Mouse (Mus musculus): ENCODE measurements around the gene Chd9. TPM values are rescaled to one million over a fixed set of nuclear protein-coding genes. Genes with fewer than 3 reads are reported as not detected.
A peak's percentile ranks its signal among the peaks of the same experiment; 100 is the strongest.

Gene Chd9
- polyA plus RNA-seq, 1 experiment from 2014 or later = 117 TPM

GRCm38 (mm10) chr8:90955761-90956136 is 127.6 kb downstream of the Chd9 start:
- DNase-seq (ENCODE audit: low spot score) (peak; percentile 29), ATAC-seq (replicated peaks; ENCODE audit: low FRiP score, low read depth) (no peak)
- Histone ChIP-seq H3K4me2 (ENCODE audit: low read length) (peak overlapping the region; percentile 68), H3K27ac (peak overlapping the region; percentile 99), H3K36me3 (ENCODE audit: insufficient read depth, low read length) (no peaks in the 10 kb centered on the region), H3K9me3 (replicated peaks; ENCODE audit: low read length) (no peaks in the 10 kb centered on the region), H3K27me3 (ENCODE audit: insufficient read depth, low read length) (no peaks in the 10 kb centered on the region), H3K4me3 (replicated peaks; ENCODE audit: low read depth, low read length) (peak overlapping the region; percentile 54), H3K4me1 (replicated peaks; ENCODE audit: insufficient read depth, low read length) (peaks cover 7% of the 10 kb centered on the region; the same call in 1 of the 2 replicates), H3K9ac (ENCODE audit: low read depth, low read length) (peak overlapping the region; percentile 73)
- no peak for TF ChIP-seq CTCF (IDR thresholded peaks at IDR 0.05; ENCODE audit: low read depth)

DNA sequence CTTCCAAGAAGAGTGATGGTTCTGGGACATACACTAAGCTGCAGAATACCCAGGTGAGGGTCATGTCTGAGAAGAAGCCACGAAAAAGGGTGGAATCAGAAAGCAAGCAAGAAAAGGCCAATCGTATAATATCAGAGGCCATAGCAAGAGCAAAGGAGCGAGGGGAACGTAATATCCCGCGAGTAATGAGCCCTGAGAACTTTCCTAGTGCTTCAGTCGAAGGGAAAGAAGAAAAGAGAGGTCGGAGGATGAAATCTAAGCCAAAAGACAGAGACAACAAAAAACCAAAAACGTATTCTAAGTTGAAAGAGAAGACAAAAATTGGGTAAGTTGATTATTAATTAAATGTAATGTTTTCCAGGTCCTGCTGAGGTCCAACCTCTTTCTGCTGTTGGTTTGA is 128.2 kb downstream of the Chd9 start:
- Histone ChIP-seq H3K27ac (peak overlapping the region; percentile 14; the same call in 1 of the 2 replicates), H3K9ac (ENCODE audit: low read depth, low read length) (peak overlapping the region; percentile 14; the same call in 1 of the 2 replicates), H3K4me2 (ENCODE audit: low read length) (peak overlapping the region; percentile 68), H3K4me1 (replicated peaks; ENCODE audit: insufficient read depth, low read length) (peaks cover 7% of the 10 kb centered on the region; the same call in 1 of the 2 replicates), H3K4me3 (replicated peaks; ENCODE audit: low read depth, low read length) (peak overlapping the region; percentile 27), H3K9me3 (replicated peaks; ENCODE audit: low read length) (no peaks in the 10 kb centered on the region), H3K36me3 (ENCODE audit: insufficient read depth, low read length) (no peaks in the 10 kb centered on the region), H3K27me3 (ENCODE audit: insufficient read depth, low read length) (no peaks in the 10 kb centered on the region)
- ATAC-seq (replicated peaks; ENCODE audit: low FRiP score, low read depth) (no peak), DNase-seq (ENCODE audit: low spot score) (no peak)
- WGBS = 28% methylated on average over 9 of the region's 9 CpGs
- TF ChIP-seq CTCF (IDR thresholded peaks at IDR 0.05; ENCODE audit: low read depth) = no peak

DNA sequence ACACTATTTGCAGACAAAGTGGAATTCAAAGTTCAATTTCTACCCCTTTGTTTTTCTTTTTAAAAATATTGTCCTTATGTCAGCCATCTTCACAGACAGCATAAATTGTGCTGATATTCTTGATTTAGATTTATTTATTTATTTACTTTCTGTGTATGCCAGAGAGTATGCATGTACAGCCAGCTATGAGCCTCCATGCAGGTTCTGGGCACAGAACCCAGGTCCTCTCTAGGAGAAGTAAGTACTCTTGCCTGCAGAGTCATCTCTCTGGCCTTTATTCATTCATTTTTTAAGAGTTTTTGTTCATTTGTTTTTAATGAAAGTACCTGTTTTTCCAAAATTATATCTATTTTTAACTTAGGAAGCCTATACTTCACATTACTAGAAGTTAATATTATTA is 129.6 kb downstream of the Chd9 start:
- Histone ChIP-seq H3K36me3 (ENCODE audit: insufficient read depth, low read length) (no peaks in the 10 kb centered on the region), H3K4me1 (replicated peaks; ENCODE audit: insufficient read depth, low read length) (peaks cover 7% of the 10 kb centered on the region; the same call in 1 of the 2 replicates), H3K27ac (no peak overlapping the region), H3K4me2 (ENCODE audit: low read length) (peak overlapping the region; percentile 68; the same call in 1 of the 2 replicates), H3K9me3 (replicated peaks; ENCODE audit: low read length) (no peaks in the 10 kb centered on the region), H3K27me3 (ENCODE audit: insufficient read depth, low read length) (no peaks in the 10 kb centered on the region), H3K4me3 (replicated peaks; ENCODE audit: low read depth, low read length) (no peak overlapping the region), H3K9ac (ENCODE audit: low read depth, low read length) (no peak overlapping the region)
- ATAC-seq (replicated peaks; ENCODE audit: low FRiP score, low read depth) (no peak), DNase-seq (ENCODE audit: low spot score) (no peak)
- TF ChIP-seq CTCF (IDR thresholded peaks at IDR 0.05; ENCODE audit: low read depth) = no peak

- no peak for ATAC-seq (replicated peaks; ENCODE audit: low FRiP score, low read depth)
- Histone ChIP-seq H3K4me2 (ENCODE audit: low read length) (no peak overlapping the region), H3K36me3 (ENCODE audit: insufficient read depth, low read length) (no peaks in the 10 kb centered on the region), H3K9ac (ENCODE audit: low read depth, low read length) (no peak overlapping the region), H3K27ac (no peak overlapping the region), H3K4me1 (replicated peaks; ENCODE audit: insufficient read depth, low read length) (peaks cover 7% of the 10 kb centered on the region; the same call in 1 of the 2 replicates), H3K4me3 (replicated peaks; ENCODE audit: low read depth, low read length) (no peak overlapping the region), H3K27me3 (ENCODE audit: insufficient read depth, low read length) (no peaks in the 10 kb centered on the region), H3K9me3 (replicated peaks; ENCODE audit: low read length) (no peaks in the 10 kb centered on the region)
- WGBS = 90% methylated on average over 4 of the region's 4 CpGs
- peak; percentile 11; the same call in 1 of the 2 replicates for TF ChIP-seq CTCF (IDR thresholded peaks at IDR 0.05; ENCODE audit: low read depth)
- DNase-seq (ENCODE audit: low spot score) = no peak
Measured at GRCm38 (mm10) chr8:90959721-90960120, 131.6 kb downstream of the Chd9 start.

DNA sequence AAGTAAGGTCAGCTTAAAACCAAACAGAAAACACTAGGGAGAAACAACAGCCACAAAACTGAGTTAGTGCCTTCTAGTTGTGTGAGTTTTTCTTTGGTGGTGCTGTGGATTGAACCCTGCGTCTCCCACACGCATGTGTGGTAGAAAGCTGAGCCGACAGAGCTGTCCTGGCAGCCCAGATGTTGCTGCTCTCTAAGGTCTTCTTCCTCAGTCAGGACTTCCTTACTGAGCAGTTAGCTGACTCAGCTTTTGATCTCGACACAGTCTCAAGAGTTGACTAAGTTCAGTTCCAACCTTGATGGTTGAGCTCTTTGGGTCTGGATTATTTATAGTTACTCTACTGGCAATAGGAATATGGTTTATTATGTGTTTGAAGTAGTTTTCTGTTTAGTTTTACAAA is 133.5 kb downstream of the Chd9 start:
- no peaks in the 10 kb centered on the region for H3K36me3 ChIP-seq (ENCODE audit: insufficient read depth, low read length)
- ATAC-seq (replicated peaks; ENCODE audit: low FRiP score, low read depth) (no peak), DNase-seq (ENCODE audit: low spot score) (peak; percentile 24)
- H3K9me3 ChIP-seq (replicated peaks; ENCODE audit: low read length) = no peaks in the 10 kb centered on the region
- no peaks in the 10 kb centered on the region for H3K27me3 ChIP-seq (ENCODE audit: insufficient read depth, low read length)
- no peak overlapping the region for H3K9ac ChIP-seq (ENCODE audit: low read depth, low read length)
- TF ChIP-seq CTCF (IDR thresholded peaks at IDR 0.05; ENCODE audit: low read depth) = no peak
- 35% methylated on average over 4 of the region's 4 CpGs for WGBS
- H3K27ac ChIP-seq = no peak overlapping the region
- H3K4me3 ChIP-seq (replicated peaks; ENCODE audit: low read depth, low read length) = no peak overlapping the region
- no peak overlapping the region for H3K4me2 ChIP-seq (ENCODE audit: low read length)
- peaks cover 7% of the 10 kb centered on the region; the same call in 1 of the 2 replicates for H3K4me1 ChIP-seq (replicated peaks; ENCODE audit: insufficient read depth, low read length)

- no peak overlapping the region for H3K27ac ChIP-seq
- H3K27me3 ChIP-seq (ENCODE audit: insufficient read depth, low read length) = no peaks in the 10 kb centered on the region
- H3K4me3 ChIP-seq (replicated peaks; ENCODE audit: low read depth, low read length) = no peak overlapping the region
- no peak for TF ChIP-seq CTCF (IDR thresholded peaks at IDR 0.05; ENCODE audit: low read depth)
- H3K4me1 ChIP-seq (replicated peaks; ENCODE audit: insufficient read depth, low read length) = no peaks in the 10 kb centered on the region; the same call in 1 of the 2 replicates
- DNase-seq (ENCODE audit: low spot score) (no peak), ATAC-seq (replicated peaks; ENCODE audit: low FRiP score, low read depth) (no peak)
- no peak overlapping the region for H3K9ac ChIP-seq (ENCODE audit: low read depth, low read length)
- H3K9me3 ChIP-seq (replicated peaks; ENCODE audit: low read length) = no peaks in the 10 kb centered on the region
- no peaks in the 10 kb centered on the region for H3K36me3 ChIP-seq (ENCODE audit: insufficient read depth, low read length)
- 96% methylated on average over 2 of the region's 2 CpGs for WGBS
- H3K4me2 ChIP-seq (ENCODE audit: low read length) = no peak overlapping the region
Measured at GRCm38 (mm10) chr8:90964044-90964443, 135.9 kb downstream of the Chd9 start.

Measured in kidney, postnatal 0 days (tissue).